Mouse (Mus musculus): ENCODE measurements around the gene Mettl27.

DNA sequence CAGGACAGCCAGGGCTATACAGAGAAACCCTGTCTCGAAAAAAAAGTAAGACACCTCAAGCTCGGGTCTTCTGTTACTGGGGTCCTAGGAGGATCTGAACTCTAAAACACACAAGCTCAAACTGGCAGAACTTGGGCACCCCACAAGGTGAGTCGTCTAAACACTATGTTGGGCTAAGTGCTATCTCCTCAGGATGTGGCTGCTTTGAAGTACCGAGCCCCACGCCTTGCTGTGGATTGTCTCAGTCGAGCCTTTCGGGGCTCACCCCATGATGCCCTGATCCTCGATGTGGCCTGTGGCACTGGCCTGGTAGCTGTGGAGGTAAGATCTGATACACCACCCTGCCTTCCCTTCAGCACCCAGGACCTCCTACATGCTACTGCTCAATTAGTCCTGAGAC lies 1.1 kb downstream of the Mettl27 start:
- no peak for TF ChIP-seq CTCF (IDR thresholded peaks at IDR 0.05; ENCODE audit: low read depth)
- no peak for TF ChIP-seq EP300 (optimal IDR thresholded peaks at IDR 0.05)

Data from stomach, postnatal 0 days (tissue).